Mouse (Mus musculus): ENCODE measurements at regions not wholly inside any gene's neighbourhood (a gene's known extent, or its start where the extent isn't known, plus 50 kb on each side); places are given as distances from the start of the nearest gene placed in this dataset.

DNA sequence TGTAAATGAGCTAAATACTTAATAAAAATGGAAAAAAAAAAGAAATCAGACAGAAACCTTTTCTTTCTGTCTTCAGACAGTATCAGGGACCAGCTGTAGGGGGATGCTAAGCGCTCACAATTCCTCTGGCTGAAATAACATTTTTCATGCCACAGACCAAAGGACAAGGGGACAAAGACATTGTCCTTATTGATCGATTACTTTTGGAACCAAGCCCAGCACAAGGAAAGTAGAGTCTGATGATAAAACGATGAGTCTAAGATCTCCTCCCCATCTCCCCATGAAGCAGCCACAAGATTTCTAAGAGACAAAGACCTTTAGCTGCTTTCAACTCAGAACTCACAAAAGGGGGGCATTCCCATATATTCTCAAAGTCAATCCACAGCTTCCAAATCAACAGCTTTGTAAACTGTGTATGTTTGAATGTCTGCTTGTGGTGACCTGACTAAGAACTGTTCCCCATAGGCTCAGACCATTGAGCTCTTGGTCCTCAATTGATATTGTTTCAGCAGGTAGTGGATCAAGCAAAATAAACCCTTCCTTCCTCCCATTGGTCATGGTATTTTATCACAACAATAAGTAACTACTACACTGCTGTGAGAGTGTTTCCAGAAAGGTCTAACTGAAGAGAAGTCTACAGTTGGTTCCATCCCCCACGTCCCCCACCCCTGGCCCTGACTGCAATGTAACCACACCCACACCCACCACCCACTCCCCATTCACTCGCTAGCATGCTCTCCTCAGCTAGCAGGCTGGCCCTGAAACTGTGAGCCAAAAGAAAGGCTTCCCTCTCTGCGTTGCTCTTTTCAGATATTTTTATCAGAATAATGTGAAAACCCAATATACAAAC is 331.4 kb upstream of the Spred2 start:
- DNase-seq (ENCODE audit: low spot score in 2 of 2): no peak

DNA sequence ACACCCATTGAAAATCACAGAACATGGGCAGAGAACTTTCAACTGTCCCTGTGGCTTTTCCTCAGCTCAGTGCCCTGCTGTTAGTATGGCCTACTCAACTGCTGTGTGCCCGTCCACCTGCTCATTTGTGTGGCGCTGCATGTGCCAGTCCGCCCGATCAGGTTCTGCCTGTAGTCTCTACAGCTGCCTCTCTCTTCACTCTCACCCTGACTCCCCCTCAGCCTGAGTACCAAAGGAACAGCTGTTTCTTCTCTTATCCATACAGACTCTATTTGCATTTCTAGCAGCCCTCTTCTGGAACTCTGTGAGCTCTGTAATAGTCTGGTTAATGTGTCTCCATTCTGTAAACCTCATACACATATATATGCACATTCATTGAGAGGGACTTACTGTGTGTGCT is 329.1 kb upstream of the Spred2 start:
- DNase-seq (ENCODE audit: low spot score in 2 of 2): no peak

DNA sequence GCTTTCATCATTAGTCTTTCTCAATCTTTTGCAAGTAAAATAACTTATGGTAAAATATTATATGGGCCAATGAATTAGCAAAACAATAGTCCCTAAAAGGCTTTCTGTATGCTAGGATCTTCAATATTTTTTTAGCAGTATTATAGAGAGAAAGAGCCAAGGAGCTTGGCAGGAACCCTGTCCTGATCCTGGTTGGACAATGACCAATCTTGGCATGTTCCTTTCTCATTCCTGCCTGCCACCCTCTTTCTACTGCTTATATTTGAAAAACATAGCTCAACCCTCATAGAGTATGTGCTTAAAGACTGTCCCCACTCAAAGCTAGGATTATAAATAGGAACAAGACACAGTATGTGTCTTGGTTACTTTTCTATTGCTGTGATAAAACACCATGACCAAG is 327.8 kb upstream of the Spred2 start:
- no peak for DNase-seq (ENCODE audit: low spot score in 2 of 2)

DNA sequence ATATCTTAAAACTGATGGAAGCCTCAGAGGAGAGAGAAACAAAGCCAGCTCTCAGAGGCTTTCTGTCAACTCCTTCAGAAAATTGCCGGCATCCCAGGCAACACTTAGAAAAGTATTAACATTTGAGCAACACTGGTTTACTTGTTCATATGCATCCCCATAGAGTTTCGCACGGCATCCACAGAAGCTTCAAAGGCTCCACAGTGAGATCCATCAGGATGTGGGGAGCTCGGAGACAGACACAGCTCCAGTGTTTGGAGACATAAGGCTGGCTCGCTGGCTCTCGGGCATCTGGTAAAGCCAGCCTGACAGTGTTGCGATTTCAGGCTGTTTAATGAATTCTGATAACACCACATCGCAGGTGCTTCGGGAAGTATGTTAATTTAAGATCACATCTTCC is 324.7 kb upstream of the Spred2 start:
- DNase-seq (ENCODE audit: low spot score in 2 of 2): no peak

DNA sequence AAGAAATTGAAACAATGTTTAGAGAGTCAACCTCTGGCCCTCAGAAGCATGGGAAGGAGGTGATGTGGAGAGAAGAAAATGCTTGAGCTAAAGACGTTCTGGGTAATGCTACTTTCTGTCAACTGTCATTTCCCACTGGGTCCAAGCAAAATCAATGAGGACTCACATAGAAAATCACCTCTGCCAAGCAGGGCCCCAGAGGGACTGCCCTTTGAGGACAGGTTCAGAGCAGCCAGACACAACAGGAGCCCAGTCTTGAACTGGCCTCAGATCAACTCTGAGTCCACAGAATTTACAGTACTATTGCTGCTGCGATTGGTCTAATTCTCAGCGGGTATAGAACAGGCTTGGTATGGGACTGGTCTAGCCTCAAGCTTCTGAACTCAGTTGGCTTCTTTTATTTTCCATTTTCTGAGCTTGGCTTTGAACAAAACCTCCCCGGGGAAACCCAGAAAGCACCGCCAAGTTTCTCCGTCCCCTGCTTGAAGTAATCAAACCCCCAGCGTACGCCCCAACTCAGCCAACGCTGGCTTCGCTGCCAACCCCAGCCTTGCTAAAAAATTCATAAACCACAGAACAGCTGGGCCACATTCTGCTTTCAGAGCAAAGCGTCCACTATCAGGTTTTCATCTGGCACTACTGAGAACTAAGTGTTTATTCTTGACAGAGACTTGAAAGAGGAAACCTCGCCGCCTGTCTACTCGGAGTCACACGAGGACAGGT is 322.8 kb upstream of the Spred2 start:
- no peak for DNase-seq (ENCODE audit: low spot score in 2 of 2)

DNA sequence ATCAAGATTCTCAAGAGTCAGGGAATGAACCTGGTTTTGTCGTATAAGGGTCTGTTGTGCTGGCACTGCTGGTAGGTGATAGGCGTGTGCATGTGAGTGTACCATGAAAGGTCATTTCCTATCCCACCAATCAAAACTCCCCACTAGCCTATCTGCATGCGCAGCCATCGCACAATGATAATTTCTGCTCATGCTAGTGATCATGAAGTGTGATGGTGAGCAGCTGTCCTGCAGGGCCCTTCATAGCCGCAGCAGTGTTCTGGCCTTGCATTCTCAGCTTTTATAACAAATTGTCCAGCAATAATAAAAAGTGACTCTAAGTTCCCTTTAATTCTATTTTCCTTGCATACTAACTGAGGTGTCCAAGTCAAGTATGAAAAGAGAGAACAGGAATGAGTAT is 321.7 kb upstream of the Spred2 start:
- DNase-seq (ENCODE audit: low spot score in 2 of 2): no peak

DNA sequence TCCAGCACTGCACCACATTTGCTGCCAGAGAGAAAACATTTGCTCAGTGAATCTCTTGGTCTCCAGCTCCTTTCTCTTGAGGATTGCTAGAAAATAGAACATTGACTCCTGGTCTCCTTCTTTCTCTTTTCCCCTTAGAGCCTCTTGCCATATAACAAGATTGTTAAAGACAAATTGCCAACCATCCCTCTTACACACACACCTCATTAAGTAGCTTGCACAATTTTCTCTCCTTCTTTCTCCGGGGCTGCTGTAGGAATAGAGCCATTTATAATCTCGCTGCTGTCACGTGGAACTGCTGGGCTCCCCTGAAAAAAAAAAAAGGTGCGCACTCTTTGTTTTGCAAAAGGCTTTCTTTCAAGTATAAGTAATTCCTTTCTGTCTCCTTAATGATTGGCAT is 318.6 kb upstream of the Spred2 start:
- DNase-seq (ENCODE audit: low spot score in 2 of 2): no peak

DNA sequence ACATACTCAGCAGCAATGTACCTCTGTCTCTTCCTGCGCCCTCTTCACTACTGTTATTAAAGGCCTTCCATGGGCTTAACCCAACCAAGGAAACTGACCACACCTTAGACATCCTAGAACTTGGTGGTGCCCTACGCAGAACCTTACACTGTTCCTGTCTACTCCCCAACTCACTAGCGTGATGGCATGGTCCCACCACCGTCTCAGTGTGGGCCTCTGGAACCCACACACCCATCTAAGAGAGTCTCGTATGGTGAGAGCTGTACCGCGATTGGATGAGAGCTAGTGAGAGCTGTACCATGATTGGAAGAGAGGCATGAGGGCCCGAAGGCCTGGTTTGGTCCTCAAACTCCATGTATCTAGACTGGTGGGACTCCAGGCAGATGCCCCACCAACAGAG is 317.2 kb upstream of the Spred2 start:
- no peak for DNase-seq (ENCODE audit: low spot score in 2 of 2)

DNA sequence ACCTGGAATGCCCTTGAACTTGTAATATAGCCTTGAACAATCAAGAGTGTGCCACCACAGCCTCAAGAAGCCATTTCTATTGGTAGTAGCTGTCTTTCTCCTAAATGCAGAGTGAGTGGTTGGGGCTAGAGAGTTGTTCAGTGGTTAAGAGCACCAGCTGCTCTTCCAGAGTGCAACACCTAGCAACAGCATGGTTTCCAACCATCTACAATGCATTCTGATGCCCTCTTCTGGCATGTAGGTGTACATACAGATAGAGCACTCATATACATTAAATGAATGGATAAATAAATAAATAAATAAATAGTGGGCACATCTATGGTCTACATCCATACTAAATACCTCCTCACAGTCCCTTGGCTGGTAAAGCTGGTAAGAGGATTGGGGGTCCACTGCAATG is 316.2 kb upstream of the Spred2 start:
- DNase-seq (ENCODE audit: low spot score in 2 of 2): no peak

DNA sequence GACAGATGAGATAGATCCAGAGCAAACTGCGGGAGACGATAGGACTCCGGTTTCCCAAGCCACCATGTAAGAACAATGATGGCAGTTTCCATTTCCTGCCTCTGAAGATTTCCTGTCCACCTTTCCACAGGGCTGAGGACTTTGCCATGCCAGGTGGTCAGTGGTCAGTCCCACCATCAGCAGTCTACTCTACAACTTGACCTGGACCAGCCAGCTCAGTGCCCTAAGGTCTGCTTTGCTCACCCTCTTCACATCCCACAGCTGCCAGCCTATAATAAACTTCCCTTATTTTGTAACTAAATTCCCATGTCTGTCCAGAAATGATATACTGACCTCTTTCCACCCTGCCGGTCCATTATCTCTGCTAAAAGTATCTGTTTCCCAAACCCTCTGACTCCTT is 315.7 kb upstream of the Spred2 start:
- no peak for DNase-seq (ENCODE audit: low spot score in 2 of 2)

DNA sequence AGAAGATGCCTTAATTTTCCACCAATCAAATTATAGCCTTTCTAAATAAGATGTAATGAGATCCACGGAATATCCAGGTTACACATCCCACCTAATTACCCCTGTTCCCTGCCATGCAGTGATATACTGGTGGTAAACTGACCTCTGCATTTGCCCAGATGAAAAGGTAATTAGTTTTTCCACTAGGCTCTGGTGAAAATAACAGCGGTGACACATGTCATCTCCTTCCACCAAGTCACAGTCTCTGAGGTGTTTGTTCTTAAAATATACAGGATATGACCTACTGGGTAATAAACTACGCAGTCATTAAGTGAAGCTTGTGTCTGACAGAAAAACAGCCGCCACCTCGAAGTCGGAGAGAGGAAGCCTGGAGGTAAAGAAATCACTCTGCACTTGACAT is 313.6 kb upstream of the Spred2 start:
- no peak for DNase-seq (ENCODE audit: low spot score in 2 of 2)

DNA sequence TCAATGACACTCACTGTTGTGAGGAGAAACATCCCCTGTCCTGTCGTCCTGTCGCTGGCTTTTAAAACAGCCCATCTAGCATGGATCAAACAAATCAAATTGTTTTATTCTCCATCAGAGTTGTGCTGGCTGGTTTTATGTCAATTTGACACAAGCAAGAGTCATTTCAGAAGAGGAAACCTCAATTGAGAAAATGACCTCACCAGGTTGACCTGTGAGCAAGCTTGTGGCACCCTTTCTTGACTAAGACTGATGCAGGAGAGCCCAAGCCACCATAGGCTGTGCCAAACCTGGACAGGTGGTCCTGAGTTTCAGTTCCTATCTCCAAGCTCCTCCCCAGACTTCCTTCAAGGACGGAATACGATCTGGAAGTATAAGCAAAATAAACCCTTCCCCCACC is 313.0 kb upstream of the Spred2 start:
- no peak for DNase-seq (ENCODE audit: low spot score in 2 of 2)

DNA sequence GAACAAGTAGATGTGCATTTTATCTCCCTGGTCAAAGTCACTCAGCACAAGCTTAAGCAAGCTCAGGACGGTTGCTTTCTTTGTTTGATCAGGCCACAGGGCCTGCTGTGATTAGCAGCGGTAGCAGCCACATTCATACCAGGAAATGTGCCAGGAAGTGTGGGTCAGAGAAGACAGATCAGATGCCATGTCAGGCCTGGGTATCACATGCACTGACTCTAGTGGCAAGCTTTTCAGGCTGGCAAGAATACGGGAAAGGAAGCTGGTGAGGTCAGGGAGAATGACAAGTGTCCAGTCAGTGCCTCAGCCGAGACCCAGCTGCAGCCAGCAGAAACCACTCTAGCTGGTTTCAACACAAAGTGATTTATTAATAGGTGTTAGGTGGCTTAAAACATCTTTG is 307.7 kb upstream of the Spred2 start:
- DNase-seq (ENCODE audit: low spot score in 2 of 2): no peak

DNA sequence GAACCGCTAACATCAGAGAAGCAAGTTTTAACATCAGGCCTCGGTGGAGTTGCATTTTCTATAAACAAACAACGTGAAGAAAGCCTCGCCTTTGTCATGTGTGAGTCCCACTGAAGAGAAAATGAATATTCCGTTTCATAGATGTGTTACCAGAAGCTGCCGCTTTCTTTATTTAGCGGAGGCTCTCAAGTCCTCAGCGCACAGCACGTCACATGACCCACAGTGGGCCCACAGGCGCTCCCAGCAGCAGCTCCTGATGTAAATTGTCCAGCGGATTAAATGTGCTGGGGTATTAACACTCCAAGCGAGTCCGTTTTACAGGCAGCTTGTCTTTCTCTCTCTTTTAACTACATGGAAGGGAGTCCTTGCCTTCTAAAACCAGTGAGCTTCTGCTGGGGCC is 304.7 kb upstream of the Spred2 start:
- no peak for DNase-seq (ENCODE audit: low spot score in 2 of 2)

DNA sequence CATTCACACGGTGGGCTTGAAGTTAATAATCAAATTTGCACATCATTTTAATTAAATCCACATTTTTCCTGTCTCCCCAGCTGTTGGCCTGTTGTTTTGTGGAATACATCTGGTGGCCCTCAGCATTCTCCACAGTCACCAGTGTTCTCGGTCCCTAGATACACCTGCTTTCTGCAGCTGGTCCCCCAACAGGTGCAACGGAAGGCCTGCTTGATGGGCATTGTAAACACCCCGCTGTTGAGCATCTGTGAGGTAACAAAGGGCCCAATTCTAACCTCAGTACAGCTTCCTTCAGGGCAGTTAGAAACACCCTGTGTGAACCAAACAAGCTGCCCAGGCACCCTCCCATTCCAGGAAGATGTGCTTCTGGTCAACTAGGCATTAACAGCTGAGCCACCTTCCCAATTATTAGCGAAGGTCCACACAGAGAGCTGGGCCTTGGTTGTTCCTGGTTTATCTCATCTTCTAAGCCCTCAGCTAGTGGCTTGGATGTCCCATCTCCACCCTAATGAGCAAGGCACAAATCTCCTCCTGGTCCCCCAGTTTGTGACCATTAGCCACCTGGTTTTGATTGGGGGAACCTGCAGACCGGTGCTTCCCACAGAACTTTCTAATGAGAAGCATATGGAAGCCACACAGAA is 293.0 kb upstream of the Spred2 start:
- DNase-seq (ENCODE audit: low spot score in 2 of 2): no peak

DNA sequence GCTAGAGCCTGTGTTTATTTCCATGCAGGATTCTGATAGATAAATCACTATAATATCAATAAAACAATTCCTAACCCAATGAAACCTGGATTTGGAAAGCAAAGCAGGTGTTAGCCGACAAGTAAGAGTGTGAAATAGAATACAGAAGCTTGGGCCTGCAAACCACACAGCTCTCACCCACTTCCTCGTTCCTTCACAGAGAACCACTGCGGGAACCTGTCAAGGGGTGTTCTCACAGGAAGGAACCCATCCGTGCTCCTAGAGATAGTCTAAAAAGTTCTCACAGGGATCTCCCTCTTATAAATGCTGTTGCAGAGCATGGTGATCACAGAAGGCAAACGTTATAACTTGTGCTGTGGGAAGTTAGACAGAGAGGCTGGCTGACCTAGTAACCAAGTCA is 291.7 kb upstream of the Spred2 start:
- DNase-seq (ENCODE audit: low spot score in 2 of 2): no peak

DNA sequence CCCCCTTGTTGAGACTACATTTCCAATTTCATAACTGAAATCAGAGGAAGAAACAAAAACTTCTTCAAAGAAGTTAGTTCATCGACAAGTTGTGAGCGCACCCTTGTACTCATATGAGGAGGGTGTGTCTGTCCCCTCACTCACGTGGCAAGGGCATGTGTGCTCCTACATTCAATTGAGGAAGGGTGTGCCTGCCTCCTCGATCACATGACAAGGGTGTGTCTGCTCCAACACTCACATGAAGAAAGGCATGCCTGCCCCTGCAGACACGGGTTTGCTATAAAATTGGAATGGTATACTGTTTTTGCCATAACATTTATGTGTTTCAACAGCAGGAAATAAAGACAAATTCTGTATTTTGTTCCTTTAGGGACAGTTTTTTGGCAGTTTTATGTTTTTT is 290.6 kb upstream of the Spred2 start:
- DNase-seq (ENCODE audit: low spot score in 2 of 2): no peak

DNA sequence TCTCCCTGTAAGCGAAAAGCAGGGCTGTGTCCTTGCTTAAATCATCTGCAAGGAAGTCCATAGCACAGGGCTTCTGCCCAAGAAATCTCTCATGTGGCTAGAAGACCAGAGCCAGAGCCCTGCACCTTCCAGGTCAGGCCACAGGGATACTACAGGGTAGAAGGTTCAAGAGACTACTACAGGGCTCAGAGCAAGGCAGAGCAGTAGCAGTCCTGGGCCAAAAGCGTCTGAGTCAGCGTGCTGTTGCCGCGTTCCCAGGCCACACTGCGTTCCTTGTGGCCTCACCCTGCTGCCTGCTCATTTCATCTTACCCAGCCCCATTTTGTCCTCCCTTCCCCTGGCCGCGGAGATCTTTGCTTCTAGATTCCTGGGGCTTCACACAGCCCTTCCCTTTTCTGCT is 283.0 kb upstream of the Spred2 start:
- no peak for DNase-seq (ENCODE audit: low spot score in 2 of 2)

DNA sequence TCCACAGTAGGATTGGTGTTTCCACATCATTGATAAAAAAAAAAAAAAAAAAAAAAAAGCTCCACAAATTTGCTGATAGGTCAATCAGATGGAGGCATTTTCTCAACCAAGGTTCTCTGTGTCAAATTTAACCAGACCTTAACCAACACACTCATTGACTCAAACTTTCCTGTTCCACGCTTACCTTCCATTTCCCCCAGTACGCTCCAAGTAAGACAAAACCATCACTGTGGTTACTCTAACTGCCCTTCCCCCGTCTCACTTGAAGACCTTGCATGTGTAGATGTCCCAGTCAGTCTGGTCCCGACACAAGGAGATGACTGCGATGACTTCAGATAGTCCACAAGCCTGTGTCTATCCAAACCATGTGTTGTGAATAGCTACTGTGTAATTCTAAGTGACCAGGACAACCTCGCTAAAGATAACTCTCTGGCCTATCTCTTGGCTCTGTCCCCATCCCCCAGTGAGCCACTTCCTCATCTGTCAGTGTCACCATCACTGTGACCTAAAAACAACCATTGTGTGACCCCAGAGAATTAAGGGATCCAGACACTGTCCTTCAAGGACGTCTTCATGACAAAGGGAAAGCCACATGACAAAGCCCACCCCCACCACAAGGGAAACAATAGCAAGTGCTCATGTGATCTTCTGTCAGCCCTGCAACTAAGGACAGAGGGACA is 279.9 kb upstream of the Spred2 start:
- DNase-seq (ENCODE audit: low spot score in 2 of 2): no peak

DNA sequence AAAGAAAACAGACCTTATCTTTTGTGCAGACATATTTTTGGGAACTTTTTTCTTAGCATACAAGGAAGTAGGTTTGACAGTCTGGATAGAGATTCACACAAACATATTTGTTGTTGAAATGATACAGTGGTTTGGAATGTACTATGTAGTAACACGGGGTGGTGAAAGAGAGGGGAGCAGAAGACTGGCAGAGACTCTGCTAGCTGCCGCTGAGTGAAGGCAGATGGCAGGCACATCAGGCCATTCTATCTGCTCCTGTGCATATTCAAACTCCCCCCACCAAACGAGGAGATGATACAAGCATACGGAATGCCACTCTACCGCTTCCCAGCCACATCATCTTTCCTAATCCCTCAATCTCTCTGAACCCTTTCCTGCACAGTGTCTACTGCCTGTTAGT is 279.1 kb upstream of the Spred2 start:
- no peak for DNase-seq (ENCODE audit: low spot score in 2 of 2)

DNA sequence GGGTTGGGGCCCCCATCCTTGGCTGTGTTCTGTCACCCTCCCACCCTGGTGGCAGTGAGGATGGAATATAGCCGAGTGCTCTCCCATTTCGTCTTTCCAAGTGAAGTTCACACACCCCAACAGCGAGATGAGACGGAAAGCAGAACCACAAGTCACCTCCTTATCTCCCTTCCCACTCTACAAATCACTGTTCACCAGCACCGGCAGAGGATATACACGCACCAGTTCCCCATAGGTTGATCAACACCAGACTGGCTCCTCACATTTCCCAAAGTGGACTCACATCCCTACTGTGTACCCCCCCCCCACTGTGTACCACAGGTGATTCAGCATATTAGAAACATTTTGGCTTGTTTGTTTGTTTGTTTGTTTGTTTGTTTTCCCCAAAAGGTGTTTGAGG is 272.7 kb upstream of the Spred2 start:
- DNase-seq (ENCODE audit: low spot score in 2 of 2): no peak

DNA sequence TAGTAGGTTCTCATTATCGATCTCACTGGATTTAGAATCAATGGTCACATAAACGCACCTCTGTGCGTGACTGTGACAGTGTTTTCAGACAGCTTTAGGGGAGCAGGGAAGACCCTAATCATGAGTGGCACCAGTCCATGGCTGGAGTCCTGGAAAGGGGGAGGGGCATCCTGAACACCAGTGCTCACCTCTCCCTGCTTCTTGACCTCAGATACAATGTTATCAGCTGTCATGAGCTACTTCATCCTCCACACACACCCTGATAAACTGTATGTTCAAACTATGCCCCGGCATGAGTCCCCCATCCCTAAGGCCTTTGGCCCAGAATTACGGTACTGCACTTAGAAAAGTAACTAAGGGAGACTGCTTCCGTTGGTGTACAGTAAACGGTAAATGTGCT is 272.2 kb upstream of the Spred2 start:
- DNase-seq (ENCODE audit: low spot score in 2 of 2): no peak

DNA sequence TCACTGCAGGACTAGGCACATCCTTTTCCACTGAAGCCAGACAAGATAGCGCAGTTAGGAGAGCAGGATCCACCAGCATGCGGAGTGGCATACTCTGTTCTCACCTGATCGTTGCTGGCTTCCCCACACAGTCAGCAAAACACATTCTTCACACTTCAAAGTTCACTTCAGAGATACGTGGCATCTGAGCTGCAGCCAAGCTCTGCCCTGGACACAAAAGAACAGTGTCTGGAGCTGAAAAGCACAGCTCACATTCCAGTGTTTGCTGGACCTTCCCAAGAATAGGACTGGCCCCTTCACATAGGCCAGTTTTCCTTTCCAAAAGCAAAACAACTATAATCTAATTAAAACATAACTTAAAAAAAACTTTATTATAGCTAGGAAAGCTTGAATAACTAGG is 264.7 kb upstream of the Spred2 start:
- DNase-seq (ENCODE audit: low spot score in 2 of 2): no peak
